Mouse (Mus musculus) forebrain, postnatal 0 days (tissue): Measurements from ENCODE around the gene Cul1. TPM values are rescaled to one million over a fixed set of nuclear protein-coding genes. Genes with fewer than 3 reads are reported as not detected.

Experiments used
- ATAC-seq: fragments of 200-750 bp; cut with Nextera tagmentation; 2 replicates; pipeline ENCODE4 v1.8.0; 2017; ENCODE audit warnings: mild to moderate bottlenecking, moderate library complexity
- DNase-seq: peaks from one replicate; pipeline ENCODE4 v3.0.0-alpha.2; 2015
- H3K27ac ChIP-seq: fragments of 300-500 bp; sonication (generic); 2 replicates; pipeline ENCODE4 v1.5.1; 2014; ENCODE audit warnings: low read depth, mild to moderate bottlenecking, antibody characterized with exemption, low read length, moderate library complexity, mixed read lengths
- H3K27me3 ChIP-seq: fragments of 300-500 bp; sonication (generic); 2 replicates; pipeline ENCODE4 v1.6.1; 2014; ENCODE audit warnings: mild to moderate bottlenecking, low read length, mixed read lengths; ENCODE audit not compliant: insufficient read depth
- H3K36me3 ChIP-seq: fragments of 300-500 bp; sonication (generic); 2 replicates; pipeline ENCODE4 v1.6.1; 2014; ENCODE audit warnings: mild to moderate bottlenecking, moderate library complexity; ENCODE audit not compliant: insufficient read depth
- H3K4me1 ChIP-seq: fragments of 300-500 bp; sonication (generic); 2 replicates; pipeline ENCODE4 v1.6.1; 2014; ENCODE audit warnings: antibody characterized with exemption; ENCODE audit not compliant: insufficient read depth
- H3K4me2 ChIP-seq: fragments of 300-500 bp; sonication (generic); 2 replicates; pipeline ENCODE4 v1.6.1; 2014; ENCODE audit warnings: low read depth, mild to moderate bottlenecking, moderate library complexity
- H3K4me3 ChIP-seq: fragments of 300-500 bp; sonication (generic); 2 replicates; pipeline ENCODE4 v1.5.1; 2014; ENCODE audit warnings: low read depth, low read length, mixed read lengths
- H3K9ac ChIP-seq: fragments of 300-500 bp; sonication (generic); 2 replicates; pipeline ENCODE4 v1.6.1; 2014; ENCODE audit warnings: mild to moderate bottlenecking
- H3K9me3 ChIP-seq: fragments of 300-500 bp; sonication (generic); 2 replicates; pipeline ENCODE4 v1.6.1; 2016; ENCODE audit warnings: low read length
- CTCF ChIP-seq: sonication (generic); IDR thresholded peaks from 2 replicates; pipeline ENCODE4 v1.5.1; 2016; ENCODE audit warnings: antibody characterized with exemption, control low read depth, low read depth
- WGBS: fragments of 180-500 bp; shearing (Covaris S2); extraction: QIAGEN DNeasy Blood & Tissue Kit; methylation state at CpG from one replicate; pipeline ENCODE4 v1.1.7; 2014; 5-methylcytosine and 5-hydroxymethylcytosine counted together
- polyA plus RNA-seq: library from polyadenylated mRNA; unstranded; fragments of >200 nt; fragmentation: Nextera tagmentation; extraction: Ambion mirVana; gene quantifications from 2 replicates; pipeline ENCODE4 v1.2.1, GENCODE M21; 2015
- total RNA-seq: library from RNA; depleted of rRNA; stranded (reverse); fragments of >200 nt; gene quantifications from 2 replicates; pipeline ENCODE4 v1.2.3, GENCODE M21; 2014; rRNA removed

Gene Cul1
- total RNA-seq (140 and 158 TPM in 2 replicates), polyA plus RNA-seq (106 and 119 TPM in 2 replicates)

DNA sequence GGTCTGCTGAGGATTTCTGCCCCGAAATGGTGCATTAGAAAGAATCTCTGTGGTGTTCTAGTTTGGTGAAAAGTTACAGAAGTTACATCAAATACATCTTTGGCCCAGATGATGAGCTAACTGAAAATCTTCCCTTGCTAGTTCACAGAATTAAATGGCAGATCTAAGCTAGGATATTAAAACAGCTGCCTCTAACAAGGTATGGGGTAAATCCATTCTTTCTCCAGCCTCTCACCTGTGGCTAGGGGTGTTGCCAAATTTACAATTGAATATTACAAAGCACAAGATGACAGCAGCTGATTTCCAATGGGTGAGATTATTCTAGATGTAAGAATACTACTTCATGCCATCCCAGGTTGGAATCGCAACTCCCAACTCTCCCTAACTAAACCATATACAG lies at the start of gene Cul1:
TSS of gene Cul1 (plus strand) at position 301 of the 400 bp plus-strand sequence.
- Histone ChIP-seq H3K36me3 (no peaks in the 10 kb centered on the region), H3K9ac (peak within 1 kb of the TSS; percentile 100), H3K4me1 (0 out of 2 replicates have a peak, but pooled peaks cover 6% of the 10 kb centered on the region), H3K27me3 (no peaks in the 10 kb centered on the region), H3K4me3 (peak within 1 kb of the TSS; percentile 99), H3K27ac (peak within 1 kb of the TSS; percentile 97), H3K9me3 (no peaks in the 10 kb centered on the region), H3K4me2 (peak within 1 kb of the TSS; percentile 76)
- DNase-seq (no peak), ATAC-seq (no peak)
- WGBS, result 33% methylated on average over 2 of the region's 2 CpGs
- no peak for TF ChIP-seq CTCF

DNA sequence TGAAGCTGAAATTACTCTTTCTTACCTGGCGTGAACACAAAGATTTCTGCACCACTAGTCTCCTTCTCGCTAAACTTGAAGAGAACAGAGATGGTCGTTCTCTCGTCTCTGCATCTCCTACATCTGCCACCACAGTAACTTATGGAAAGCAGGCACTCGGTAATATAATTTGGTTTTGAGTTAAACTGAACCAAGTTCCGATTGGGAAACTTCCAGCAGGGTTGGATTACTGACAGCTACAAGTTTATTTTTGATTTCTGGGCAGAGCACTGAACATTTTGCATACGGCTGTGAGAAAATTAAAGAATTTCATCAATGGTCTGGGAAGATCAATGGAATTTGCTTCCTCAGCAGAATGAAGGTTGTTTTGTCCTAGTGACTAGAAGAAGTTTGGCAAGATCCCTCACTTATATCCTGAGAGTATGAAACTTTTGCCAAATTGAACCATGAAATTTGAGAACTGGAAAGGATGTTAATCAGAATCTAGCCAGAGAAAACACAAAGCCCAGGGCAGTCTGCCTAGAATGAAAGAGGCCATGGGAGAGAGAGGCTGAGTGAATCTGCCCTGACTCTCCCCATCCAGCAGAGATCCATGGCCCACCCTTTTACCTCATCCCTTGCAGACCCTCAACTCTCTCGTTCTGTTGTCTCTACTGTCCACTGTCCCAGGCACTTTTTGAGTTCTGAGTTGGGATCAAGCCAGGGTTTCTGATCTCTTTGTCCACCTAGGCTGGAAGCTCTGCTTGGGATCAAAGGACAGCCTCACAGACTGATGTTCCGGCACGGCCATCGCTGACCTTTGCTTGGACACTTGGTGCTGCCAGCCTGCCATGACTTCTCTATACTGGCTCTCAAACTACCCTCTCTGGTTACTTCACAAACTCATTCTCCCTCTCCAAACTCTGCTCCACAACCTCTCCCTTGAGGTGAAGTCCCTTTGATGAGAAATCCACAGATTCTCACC lies 48.5 kb upstream of the Cul1 start:
- ATAC-seq (0 out of 2 replicates have a peak, but pooled peaks have one; percentile 16), DNase-seq (peak; percentile 74)
- Histone ChIP-seq H3K9ac (no peak overlapping the region), H3K36me3 (no peaks in the 10 kb centered on the region), H3K4me2 (0 out of 2 replicates have a peak overlapping the region, but pooled peaks have one; percentile 5), H3K27me3 (no peaks in the 10 kb centered on the region), H3K9me3 (no peaks in the 10 kb centered on the region), H3K27ac (no peak overlapping the region), H3K4me1 (no peaks in the 10 kb centered on the region), H3K4me3 (no peak overlapping the region)
- TF ChIP-seq CTCF, result no peak
- 64% methylated on average over 11 of the region's 11 CpGs for WGBS

DNA sequence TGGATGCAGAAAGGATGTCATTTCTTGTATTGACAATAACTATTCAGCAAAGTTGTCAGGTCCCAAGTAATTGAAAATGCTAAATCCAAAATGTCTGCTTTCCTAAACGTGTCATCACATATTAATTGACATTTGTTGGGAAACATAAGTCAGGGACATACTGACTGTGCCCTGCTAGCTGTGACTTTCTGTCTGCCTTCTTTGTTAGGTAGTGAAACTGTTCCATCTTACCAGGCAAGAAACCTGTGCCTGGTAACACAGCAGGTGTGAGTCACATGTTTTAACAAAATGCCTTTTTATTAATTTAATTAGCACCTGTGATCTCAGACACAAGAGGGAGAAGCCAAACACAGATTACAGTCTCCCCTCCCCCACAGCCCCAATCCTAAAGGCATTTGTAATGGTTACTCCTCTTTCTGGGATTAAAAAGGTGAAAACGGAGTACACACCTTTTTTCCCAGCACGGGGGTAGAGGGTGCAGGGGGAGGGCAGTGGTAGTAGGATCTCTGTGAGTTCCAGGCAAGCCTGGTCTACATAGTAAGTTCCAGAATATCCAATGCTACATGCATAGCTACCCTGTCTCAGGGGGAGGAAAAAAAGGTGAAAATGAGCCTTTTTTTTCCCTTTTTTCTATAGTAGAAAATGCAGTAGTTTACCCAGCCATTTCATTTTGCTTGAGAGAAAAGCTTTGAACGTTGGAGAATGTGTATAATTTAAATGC lies 40.2 kb upstream of the Cul1 start:
- 32% methylated on average over 4 of the region's 4 CpGs for WGBS
- Histone ChIP-seq H3K36me3 (no peaks in the 10 kb centered on the region), H3K27ac (no peak overlapping the region), H3K9ac (no peak overlapping the region), H3K4me3 (no peak overlapping the region), H3K4me2 (no peak overlapping the region), H3K27me3 (no peaks in the 10 kb centered on the region), H3K9me3 (no peaks in the 10 kb centered on the region), H3K4me1 (no peaks in the 10 kb centered on the region)
- no peak for TF ChIP-seq CTCF
- DNase-seq (no peak), ATAC-seq (peak; percentile 42; the same call in 1 of the 2 replicates)

DNA sequence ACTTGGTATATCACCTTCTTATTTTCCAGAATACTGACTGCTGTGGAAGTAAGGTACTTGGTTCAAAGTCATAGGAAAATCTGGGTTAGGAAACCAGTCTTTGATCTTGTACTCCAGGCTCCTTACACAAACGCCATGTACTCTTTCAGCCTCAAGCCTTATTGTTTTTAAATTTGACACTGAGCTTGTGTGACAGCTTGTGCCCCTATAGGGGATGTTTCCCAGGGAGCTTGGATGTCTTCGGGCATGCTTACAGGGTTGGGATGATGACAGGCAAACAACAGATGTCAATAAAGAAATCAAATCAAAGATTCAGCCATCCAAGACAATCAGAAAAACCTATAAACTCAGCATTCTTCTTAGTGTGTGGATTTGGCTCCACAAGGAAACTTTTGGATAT lies 39.5 kb upstream of the Cul1 start:
- no peak overlapping the region for H3K27ac ChIP-seq
- 31% methylated on average over 2 of the region's 2 CpGs for WGBS
- DNase-seq, result no peak
- TF ChIP-seq CTCF, result no peak
- H3K9ac ChIP-seq, result no peak overlapping the region
- no peaks in the 10 kb centered on the region for H3K4me1 ChIP-seq
- no peaks in the 10 kb centered on the region for H3K36me3 ChIP-seq
- ATAC-seq, result no peak
- H3K4me3 ChIP-seq, result no peak overlapping the region
- H3K27me3 ChIP-seq, result no peaks in the 10 kb centered on the region
- H3K4me2 ChIP-seq, result no peak overlapping the region
- no peaks in the 10 kb centered on the region for H3K9me3 ChIP-seq

DNA sequence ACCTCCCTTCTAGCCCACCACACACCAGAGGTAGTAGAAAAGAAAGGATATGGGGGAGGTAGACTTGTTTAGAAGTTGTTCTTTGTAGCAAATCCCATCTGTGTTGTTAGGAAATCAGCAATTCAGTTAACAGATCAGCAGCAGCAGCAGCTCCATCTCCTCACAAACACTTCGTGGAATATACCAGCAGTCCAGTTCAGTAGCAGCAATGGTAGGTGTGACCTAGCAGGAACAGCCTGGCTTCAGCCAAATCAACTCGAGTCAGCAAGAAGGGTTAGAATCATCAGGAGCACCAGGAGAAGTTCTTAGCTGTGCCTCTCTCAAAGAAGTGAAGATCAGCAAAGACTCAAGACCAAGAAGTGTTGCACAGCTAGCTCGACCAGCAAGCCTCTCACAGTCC lies 34.5 kb upstream of the Cul1 start:
- H3K4me2 ChIP-seq, result no peak overlapping the region
- no peak overlapping the region for H3K27ac ChIP-seq
- DNase-seq (no peak), ATAC-seq (no peak)
- no peak overlapping the region for H3K9ac ChIP-seq
- H3K36me3 ChIP-seq, result no peaks in the 10 kb centered on the region
- no peak overlapping the region for H3K4me3 ChIP-seq
- WGBS, result 73% methylated on average over 3 of the region's 3 CpGs
- H3K4me1 ChIP-seq, result no peaks in the 10 kb centered on the region
- no peaks in the 10 kb centered on the region for H3K9me3 ChIP-seq
- H3K27me3 ChIP-seq, result no peaks in the 10 kb centered on the region
- no peak for TF ChIP-seq CTCF

DNA sequence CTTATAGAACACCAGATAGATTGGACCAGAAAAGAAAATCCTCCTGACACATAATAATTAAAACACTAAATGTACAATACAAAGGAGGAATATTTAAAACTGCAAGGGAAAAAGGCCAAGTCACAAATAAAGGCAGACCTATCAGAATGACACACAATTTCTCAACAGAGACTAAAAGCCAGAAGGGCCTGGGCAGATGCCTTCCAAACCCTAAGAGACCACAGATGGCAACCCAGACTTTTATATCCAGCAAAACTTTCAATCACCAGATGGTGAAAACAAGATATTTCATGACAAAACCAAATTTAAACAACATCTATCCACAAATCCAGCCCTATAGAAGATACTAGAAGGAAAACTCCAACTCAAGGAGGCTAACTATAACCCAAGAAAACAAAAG lies 33.0 kb upstream of the Cul1 start:
- ATAC-seq, result no peak
- no peak for TF ChIP-seq CTCF
- no peak overlapping the region for H3K4me3 ChIP-seq
- no peaks in the 10 kb centered on the region for H3K4me1 ChIP-seq
- H3K9ac ChIP-seq, result no peak overlapping the region
- H3K9me3 ChIP-seq, result no peaks in the 10 kb centered on the region
- H3K27me3 ChIP-seq, result no peaks in the 10 kb centered on the region
- no peak overlapping the region for H3K27ac ChIP-seq
- peak; percentile 25 for DNase-seq
- no peak overlapping the region for H3K4me2 ChIP-seq
- no peaks in the 10 kb centered on the region for H3K36me3 ChIP-seq

DNA sequence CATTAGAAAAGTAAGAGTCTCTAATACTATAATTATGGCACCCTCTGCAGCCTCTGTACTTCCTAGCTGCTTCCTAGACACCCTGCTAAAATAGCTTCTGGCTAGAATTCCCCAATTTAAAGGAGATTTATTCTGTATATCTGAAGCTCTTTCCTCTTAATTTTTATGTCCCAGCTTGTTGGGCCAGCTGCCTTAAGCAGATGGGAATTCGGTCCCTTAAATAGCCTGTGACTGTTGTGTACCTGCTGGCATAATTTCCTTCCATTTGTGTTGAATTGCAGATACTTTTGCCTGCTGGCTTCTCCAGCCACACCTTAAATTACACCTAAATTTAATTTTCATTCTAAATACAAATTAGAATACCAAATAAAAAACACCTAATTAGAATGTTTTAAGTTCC lies 32.0 kb upstream of the Cul1 start:
- H3K4me3 ChIP-seq, result no peak overlapping the region
- H3K27me3 ChIP-seq, result no peaks in the 10 kb centered on the region
- no peak overlapping the region for H3K27ac ChIP-seq
- H3K9me3 ChIP-seq, result no peaks in the 10 kb centered on the region
- no peak overlapping the region for H3K4me2 ChIP-seq
- WGBS, result 40% methylated on average over 1 of the region's 1 CpGs
- H3K36me3 ChIP-seq, result no peaks in the 10 kb centered on the region
- ATAC-seq (no peak), DNase-seq (no peak)
- no peak overlapping the region for H3K9ac ChIP-seq
- no peak for TF ChIP-seq CTCF
- H3K4me1 ChIP-seq, result no peaks in the 10 kb centered on the region
